ENCODE assay signal across 8 mouse cellular contexts in genomic region chr7:5051193-5052192, GRCm38 (mm10). TPM values are rescaled to one million over a fixed set of nuclear protein-coding genes. Genes with fewer than 3 reads are reported as not detected.
DNase-seq lines count a peak whose midpoint lies in the region; ATAC-seq lines count a peak whose summit lies in the region.

TSS of gene Zfp580 (plus strand) at chr7:5051538.

- peaks cover 42% of the 10 kb centered on the region for H3K4me1 ChIP-seq in embryonic facial prominence, embryonic 10.5 days
- H3K4me1 ChIP-seq in limb, embryonic 13.5 days: peaks cover 42% of the 10 kb centered on the region
- H3K4me1 ChIP-seq in midbrain, embryonic 14.5 days (ENCODE audit: control insufficient read depth, insufficient read depth, low read length): peaks cover 32% of the 10 kb centered on the region

- no peaks in the 10 kb centered on the region for H3K36me3 ChIP-seq in embryonic facial prominence, embryonic 10.5 days (replicated peaks)
- H3K36me3 ChIP-seq in limb, embryonic 13.5 days: no peaks in the 10 kb centered on the region
- H3K36me3 ChIP-seq in midbrain, embryonic 14.5 days (ENCODE audit: control insufficient read depth, insufficient read depth, low read length): no peaks in the 10 kb centered on the region

- H3K27me3 ChIP-seq in embryonic facial prominence, embryonic 10.5 days (replicated peaks; ENCODE audit: low read depth, poor library complexity, severe bottlenecking): peaks cover 59% of the 10 kb centered on the region
- peaks cover 42% of the 10 kb centered on the region for H3K27me3 ChIP-seq in limb, embryonic 13.5 days
- peaks cover 38% of the 10 kb centered on the region for H3K27me3 ChIP-seq in midbrain, embryonic 14.5 days (ENCODE audit: control insufficient read depth, insufficient read depth, low read length)

- H3K27ac ChIP-seq in embryonic facial prominence, embryonic 10.5 days (replicated peaks): peak within 1 kb of the TSS; percentile 90
- peak within 1 kb of the TSS; percentile 63 for H3K27ac ChIP-seq in limb, embryonic 13.5 days
- H3K27ac ChIP-seq in midbrain, embryonic 14.5 days (replicated peaks; ENCODE audit: low read depth, low read length): peak within 1 kb of the TSS; percentile 87

- peak within 1 kb of the TSS; percentile 88 for H3K4me3 ChIP-seq in embryonic facial prominence, embryonic 10.5 days
- peak within 1 kb of the TSS; percentile 73 for H3K4me3 ChIP-seq in limb, embryonic 13.5 days
- H3K4me3 ChIP-seq in midbrain, embryonic 14.5 days (replicated peaks; ENCODE audit: low read depth, low read length): peak within 1 kb of the TSS; percentile 77

- 1% methylated on average over 65 of the region's 65 CpGs for WGBS in embryonic facial prominence, embryonic 10.5 days
- WGBS in limb, embryonic 13.5 days: under 1% methylated on average over 65 of the region's 65 CpGs
- WGBS in midbrain, embryonic 14.5 days: under 1% methylated on average over 65 of the region's 65 CpGs

- peak; percentile 39 to 68 for DNase-seq in spleen, adult 18-20 months
- no peak for DNase-seq in spleen, adult 12 weeks (ENCODE audit: low spot score)
- DNase-seq in embryonic facial prominence, embryonic 10.5 days (ENCODE audit: low spot score): peak; percentile 87
- peak; percentile 80 to 85 for DNase-seq in heart, adult 18-20 months
- DNase-seq in kidney, adult 18-20 months: peak; percentile 83
- peak; percentile 89 for DNase-seq in midbrain, embryonic 14.5 days
- peak; percentile 52 to 67 for DNase-seq in spleen, postnatal 10 days (ENCODE audit: low spot score in 2 of 2)

- H3K9me3 ChIP-seq in embryonic facial prominence, embryonic 10.5 days: no peaks in the 10 kb centered on the region
- H3K9me3 ChIP-seq in limb, embryonic 13.5 days: no peaks in the 10 kb centered on the region
- H3K9me3 ChIP-seq in midbrain, embryonic 14.5 days (ENCODE audit: control insufficient read depth, low read length): no peaks in the 10 kb centered on the region

- H3K9ac ChIP-seq in limb, embryonic 13.5 days: peak within 1 kb of the TSS; percentile 88
- peak within 1 kb of the TSS; percentile 92 for H3K9ac ChIP-seq in midbrain, embryonic 14.5 days (replicated peaks; ENCODE audit: low read length)

- ATAC-seq in limb, embryonic 13.5 days (ENCODE audit: low FRiP score, low read depth): peak; percentile 65
- peak; percentile 82 for ATAC-seq in midbrain, embryonic 14.5 days (ENCODE audit: low FRiP score, low TSS enrichment)

- peak within 1 kb of the TSS; percentile 89 for H3K4me2 ChIP-seq in limb, embryonic 13.5 days (replicated peaks)
- peak within 1 kb of the TSS; percentile 73 for H3K4me2 ChIP-seq in midbrain, embryonic 14.5 days (ENCODE audit: low read length)

RNA-seq across cellular contexts. Expression of gene Zfp580, which starts in this region (rescaled TPM):
- 29.8 and 33.9 TPM in 2 replicates for polyA plus RNA-seq in embryonic facial prominence, embryonic 10.5 days (2016; fragmentation: Nextera tagmentation; extraction: Ambion mirVana)
- total RNA-seq in heart, adult 18-20 months (2021): 1 to 10 TPM; 4.2 TPM
- polyA plus RNA-seq in limb, embryonic 13.5 days (2015; fragmentation: Nextera tagmentation; extraction: Ambion mirVana): 42.1 and 42.8 TPM in 2 replicates
- polyA plus RNA-seq in midbrain, embryonic 14.5 days (2014; fragmentation: Nextera tagmentation; extraction: Ambion mirVana): 104 and 105 TPM in 2 replicates
